Comparison of ENCODE assay signal across 14 mouse cellular contexts in genomic region chr6:134211458-134211776, GRCm38 (mm10).
DNase-seq lines count a peak whose midpoint lies in the region; ATAC-seq and TF ChIP-seq lines count a peak whose summit lies in the region.
"Had no signal": no experiment of that assay in that cellular context is flagged by ENCODE, and none has a peak within 500 bp of the region (broad histone marks: within the 10 kb centered on the region; RNA-seq: fewer than 3 reads in every experiment).

No protein-coding gene starts in this region.

- H3K4me1 ChIP-seq in kidney, postnatal 0 days (replicated peaks; ENCODE audit: insufficient read depth, low read length) = peaks cover 6% of the 10 kb centered on the region; the same call in 1 of the 2 replicates
- peaks cover 34% of the 10 kb centered on the region for H3K4me1 ChIP-seq in brown adipose tissue, adult 24 weeks (ENCODE audit: control insufficient read depth, insufficient read depth, insufficient read length, low read length)
- peaks cover 38% of the 10 kb centered on the region for H3K4me1 ChIP-seq in heart, embryonic 16.5 days (ENCODE audit: control insufficient read depth, insufficient read depth, low read length)

- no peak overlapping the region for H3K27ac ChIP-seq in kidney, postnatal 0 days
- H3K27ac ChIP-seq in brown adipose tissue, adult 24 weeks (replicated peaks; ENCODE audit: low read depth, low read length) = peak overlapping the region; percentile 78
- peak overlapping the region; percentile 71 for H3K27ac ChIP-seq in heart, embryonic 16.5 days (ENCODE audit: low read length)
- H3K27ac ChIP-seq: limb, embryonic 13.5 days; midbrain, embryonic 12.5 days; stomach, embryonic 15.5 days had no signal

- no peak overlapping the region for H3K4me3 ChIP-seq in kidney, postnatal 0 days (replicated peaks; ENCODE audit: low read depth, low read length)
- no peak overlapping the region for H3K4me3 ChIP-seq in brown adipose tissue, adult 24 weeks (ENCODE audit: insufficient read depth, low read depth, low read length)
- no peak overlapping the region for H3K4me3 ChIP-seq in heart, embryonic 16.5 days (ENCODE audit: low read length)
- H3K4me3 ChIP-seq: limb, embryonic 13.5 days; midbrain, embryonic 12.5 days; stomach, embryonic 15.5 days had no signal

- no peak overlapping the region for H3K4me2 ChIP-seq in kidney, postnatal 0 days (ENCODE audit: low read length)
- H3K4me2 ChIP-seq in heart, embryonic 16.5 days (ENCODE audit: low read depth, low read length) = peak overlapping the region; percentile 31
- H3K4me2 ChIP-seq: limb, embryonic 13.5 days; midbrain, embryonic 12.5 days; stomach, embryonic 15.5 days had no signal

- 70% methylated on average over 9 of the region's 9 CpGs for WGBS in kidney, postnatal 0 days
- WGBS in heart, embryonic 16.5 days = 33% methylated on average over 9 of the region's 9 CpGs

- H3K27me3 ChIP-seq in kidney, postnatal 0 days (ENCODE audit: insufficient read depth, low read length) = no peaks in the 10 kb centered on the region
- no peaks in the 10 kb centered on the region for H3K27me3 ChIP-seq in heart, embryonic 16.5 days (ENCODE audit: control insufficient read depth, insufficient read depth, low read length)
- H3K27me3 ChIP-seq: limb, embryonic 13.5 days; midbrain, embryonic 12.5 days; stomach, embryonic 15.5 days had no signal

- no peaks in the 10 kb centered on the region for H3K9me3 ChIP-seq in kidney, postnatal 0 days (replicated peaks; ENCODE audit: low read length)
- no peaks in the 10 kb centered on the region for H3K9me3 ChIP-seq in heart, embryonic 16.5 days (replicated peaks; ENCODE audit: control insufficient read depth, low read length)
- H3K9me3 ChIP-seq: limb, embryonic 13.5 days; midbrain, embryonic 12.5 days; stomach, embryonic 15.5 days had no signal

- H3K9ac ChIP-seq in kidney, postnatal 0 days (ENCODE audit: low read depth, low read length) = no peak overlapping the region
- no peak overlapping the region for H3K9ac ChIP-seq in heart, embryonic 16.5 days (ENCODE audit: low read length)
- H3K9ac ChIP-seq: limb, embryonic 13.5 days; midbrain, embryonic 12.5 days; stomach, embryonic 15.5 days had no signal

- TF ChIP-seq CTCF in kidney, postnatal 0 days (IDR thresholded peaks at IDR 0.05; ENCODE audit: low read depth) = 0 out of 2 replicates have a peak, but pooled peaks have one; percentile 8

- H3K36me3 ChIP-seq in kidney, postnatal 0 days (ENCODE audit: insufficient read depth, low read length) = peaks cover 4% of the 10 kb centered on the region; the same call in 1 of the 2 replicates
- 0 out of 2 replicates have a peak, but pooled peaks cover 3% of the 10 kb centered on the region for H3K36me3 ChIP-seq in heart, embryonic 16.5 days (ENCODE audit: control insufficient read depth, insufficient read depth)
- H3K36me3 ChIP-seq: midbrain, embryonic 12.5 days; stomach, embryonic 15.5 days had no signal

- DNase-seq in kidney, postnatal 0 days (ENCODE audit: low spot score) = no peak
- no peak for DNase-seq in kidney, adult 18-20 months
- peak; percentile 72 for DNase-seq in adrenal gland, postnatal 14 days
- no peak for DNase-seq in urinary bladder, postnatal 4 days (ENCODE audit: low spot score in 2 of 2)
- no peak for DNase-seq in left cerebral cortex, adult 8-10 months (ENCODE audit: low spot score in 2 of 2)
- DNase-seq: cerebellum, adult 11 months; lung, postnatal 14 days; right cerebral cortex, postnatal 4 days had no signal

- ATAC-seq in kidney, postnatal 0 days (replicated peaks; ENCODE audit: low FRiP score, low read depth) = no peak
- ATAC-seq in heart, embryonic 16.5 days (replicated peaks; ENCODE audit: extremely low read depth, insufficient read depth, low FRiP score) = peak; percentile 16; the same call in 1 of the 2 replicates
- ATAC-seq: intestine, postnatal 0 days had no signal
